Mouse (Mus musculus): Measurements from ENCODE around the gene Fam171a2.
A peak's percentile ranks its signal among the peaks of the same experiment; 100 is the strongest.

Fam171a2 gene

GRCm38 (mm10) chr11:102455740-102456396 is 8.4 kb upstream of the Fam171a2 start:
- DNase-seq (ENCODE audit: low spot score): peak; percentile 81

- DNase-seq (ENCODE audit: low spot score): no peak
Measured at GRCm38 (mm10) chr11:102453131-102453530, 5.6 kb upstream of the Fam171a2 start.

GRCm38 (mm10) chr11:102449043-102450008 is 1.8 kb upstream of the Fam171a2 start:
- no peak for DNase-seq (ENCODE audit: low spot score)

- no peak for DNase-seq (ENCODE audit: low spot score)
Measured at GRCm38 (mm10) chr11:102448327-102448726, 845 bp upstream of the Fam171a2 start.

- no peak for DNase-seq (ENCODE audit: low spot score)
Measured at GRCm38 (mm10) chr11:102446581-102447461, 661 bp downstream of the Fam171a2 start.

- DNase-seq (ENCODE audit: low spot score): peak; percentile 48
Measured at GRCm38 (mm10) chr11:102445891-102446361, 1.6 kb downstream of the Fam171a2 start.

- DNase-seq (ENCODE audit: low spot score): peak; percentile 54
Measured at GRCm38 (mm10) chr11:102445264-102445890, 2.1 kb downstream of the Fam171a2 start.

- DNase-seq (ENCODE audit: low spot score): no peak
Measured at GRCm38 (mm10) chr11:102444781-102445180, 2.7 kb downstream of the Fam171a2 start.

GRCm38 (mm10) chr11:102444321-102444720 is 3.2 kb downstream of the Fam171a2 start:
- no peak for DNase-seq (ENCODE audit: low spot score)

GRCm38 (mm10) chr11:102443740-102444139 is 3.7 kb downstream of the Fam171a2 start:
- no peak for DNase-seq (ENCODE audit: low spot score)

GRCm38 (mm10) chr11:102442089-102442488 is 5.4 kb downstream of the Fam171a2 start:
- no peak for DNase-seq (ENCODE audit: low spot score)

GRCm38 (mm10) chr11:102441434-102441833 is 6.0 kb downstream of the Fam171a2 start:
- no peak for DNase-seq (ENCODE audit: low spot score)

GRCm38 (mm10) chr11:102440255-102440654 is 7.2 kb downstream of the Fam171a2 start:
- DNase-seq (ENCODE audit: low spot score): no peak

GRCm38 (mm10) chr11:102439093-102440082 is 8.1 kb downstream of the Fam171a2 start:
- DNase-seq (ENCODE audit: low spot score): no peak

GRCm38 (mm10) chr11:102438212-102439092 is 9.0 kb downstream of the Fam171a2 start:
- peak; percentile 80 for DNase-seq (ENCODE audit: low spot score)

GRCm38 (mm10) chr11:102437120-102438061 is 10.1 kb downstream of the Fam171a2 start:
- DNase-seq (ENCODE audit: low spot score): peak; percentile 58

- DNase-seq (ENCODE audit: low spot score): no peak
Measured at GRCm38 (mm10) chr11:102436471-102436790, 11.1 kb downstream of the Fam171a2 start.
